ENCODE assay signal across 7 mouse cellular contexts in genomic region chr2:83759216-83759648, GRCm38 (mm10). TPM values are rescaled to one million over a fixed set of nuclear protein-coding genes. Genes with fewer than 3 reads are reported as not detected.
DNase-seq lines count a peak whose midpoint lies in the region; ATAC-seq and TF ChIP-seq lines count a peak whose summit lies in the region.

No protein-coding gene starts in this region.

- H3K4me2 ChIP-seq in embryonic facial prominence, embryonic 14.5 days (ENCODE audit: low read depth, low read length), result no peak overlapping the region; the same call in 1 of the 2 replicates
- H3K4me2 ChIP-seq in neural tube, embryonic 12.5 days (replicated peaks), result peak overlapping the region; percentile 46
- no peak overlapping the region for H3K4me2 ChIP-seq in liver, embryonic 11.5 days

- peak overlapping the region; percentile 11; the same call in 1 of the 2 replicates for H3K9ac ChIP-seq in embryonic facial prominence, embryonic 14.5 days (ENCODE audit: low read depth, low read length)
- peak overlapping the region; percentile 34; the same call in 1 of the 2 replicates for H3K9ac ChIP-seq in neural tube, embryonic 12.5 days
- H3K9ac ChIP-seq in liver, embryonic 11.5 days (ENCODE audit: low read depth, low read length), result no peak overlapping the region

- 14% methylated on average over 11 of the region's 11 CpGs for WGBS in cerebellum, adult 2 months
- WGBS in embryonic facial prominence, embryonic 14.5 days, result 41% methylated on average over 11 of the region's 11 CpGs
- 13% methylated on average over 11 of the region's 11 CpGs for whole genome bisulfite sequencing in neural tube, embryonic 12.5 days
- 74% methylated on average over 11 of the region's 11 CpGs for WGBS in liver, embryonic 11.5 days

- H3K4me3 ChIP-seq in cerebellum, adult 2 months (replicated peaks; ENCODE audit: insufficient read depth, low read depth, low read length), result peak overlapping the region; percentile 45
- H3K4me3 ChIP-seq in embryonic facial prominence, embryonic 14.5 days (ENCODE audit: low read depth, low read length), result no peak overlapping the region
- H3K4me3 ChIP-seq in neural tube, embryonic 12.5 days, result peak overlapping the region; percentile 7; the same call in 1 of the 2 replicates
- no peak overlapping the region for H3K4me3 ChIP-seq in liver, embryonic 11.5 days (ENCODE audit: low read depth, low read length)

- peak; percentile 32 to 49 for DNase-seq in cerebellum, adult 2 months
- DNase-seq in embryonic facial prominence, embryonic 14.5 days (ENCODE audit: low spot score), result no peak
- DNase-seq in kidney, adult 18-20 months, result peak; percentile 71
- no peak for DNase-seq in thymus, postnatal 36 days
- no peak for DNase-seq in liver, embryonic 11.5 days (ENCODE audit: low spot score)
- no peak for DNase-seq in urinary bladder, postnatal 25 days (ENCODE audit: low spot score)

- peak; percentile 70; the same call in 1 of the 2 replicates for ATAC-seq in embryonic facial prominence, embryonic 14.5 days (ENCODE audit: low read depth)
- ATAC-seq in neural tube, embryonic 12.5 days (ENCODE audit: low FRiP score, low read depth), result peak; percentile 92
- no peak for ATAC-seq in liver, embryonic 11.5 days (replicated peaks; ENCODE audit: low FRiP score)

- peaks cover 23% of the 10 kb centered on the region for H3K36me3 ChIP-seq in embryonic facial prominence, embryonic 14.5 days (ENCODE audit: control insufficient read depth, insufficient read depth, low read length)
- H3K36me3 ChIP-seq in neural tube, embryonic 12.5 days, result no peaks in the 10 kb centered on the region; the same call in 1 of the 2 replicates
- peaks cover 3% of the 10 kb centered on the region; the same call in 1 of the 2 replicates for H3K36me3 ChIP-seq in liver, embryonic 11.5 days (ENCODE audit: control insufficient read depth, insufficient read depth, low read length)

- H3K4me1 ChIP-seq in cerebellum, adult 2 months (ENCODE audit: control insufficient read depth, insufficient read depth, low read length), result peaks cover 8% of the 10 kb centered on the region; the same call in 1 of the 2 replicates
- no peaks in the 10 kb centered on the region for H3K4me1 ChIP-seq in embryonic facial prominence, embryonic 14.5 days (ENCODE audit: control insufficient read depth, insufficient read depth, low read length)
- peaks cover 6% of the 10 kb centered on the region for H3K4me1 ChIP-seq in neural tube, embryonic 12.5 days
- no peaks in the 10 kb centered on the region for H3K4me1 ChIP-seq in liver, embryonic 11.5 days (replicated peaks; ENCODE audit: control insufficient read depth, insufficient read depth, low read length)

- no peak for TF ChIP-seq CTCF in cerebellum, adult 2 months (IDR thresholded peaks at IDR 0.05; ENCODE audit: borderline replicate concordance, insufficient read depth, low read depth, low read length)

- no peaks in the 10 kb centered on the region for H3K9me3 ChIP-seq in embryonic facial prominence, embryonic 14.5 days (ENCODE audit: control insufficient read depth, low read length)
- no peaks in the 10 kb centered on the region for H3K9me3 ChIP-seq in neural tube, embryonic 12.5 days
- H3K9me3 ChIP-seq in liver, embryonic 11.5 days (ENCODE audit: control insufficient read depth, low read length), result no peaks in the 10 kb centered on the region

- no peak overlapping the region for H3K27ac ChIP-seq in cerebellum, adult 2 months (ENCODE audit: insufficient read depth, low read length)
- H3K27ac ChIP-seq in embryonic facial prominence, embryonic 14.5 days (replicated peaks; ENCODE audit: low read depth, low read length), result no peak overlapping the region; the same call in 1 of the 2 replicates
- 0 out of 2 replicates have a peak overlapping the region, but pooled peaks have one; percentile 17 for H3K27ac ChIP-seq in neural tube, embryonic 12.5 days
- no peak overlapping the region for H3K27ac ChIP-seq in liver, embryonic 11.5 days (ENCODE audit: low read depth, low read length)

- no peaks in the 10 kb centered on the region for H3K27me3 ChIP-seq in cerebellum, adult 2 months (ENCODE audit: control insufficient read depth, insufficient read depth, low read length)
- no peaks in the 10 kb centered on the region for H3K27me3 ChIP-seq in embryonic facial prominence, embryonic 14.5 days (replicated peaks; ENCODE audit: control insufficient read depth, insufficient read depth, low read length)
- H3K27me3 ChIP-seq in neural tube, embryonic 12.5 days (replicated peaks), result no peaks in the 10 kb centered on the region
- H3K27me3 ChIP-seq in liver, embryonic 11.5 days (replicated peaks; ENCODE audit: control insufficient read depth, insufficient read depth, low read length), result no peaks in the 10 kb centered on the region

- no peak for TF ChIP-seq POLR2A in cerebellum, adult 2 months (IDR thresholded peaks at IDR 0.05; ENCODE audit: borderline replicate concordance, insufficient read depth, low read length)

RNA-seq across cellular contexts. Expression of gene Itgav, which starts 35.0 kb away (rescaled TPM):
- polyA plus RNA-seq in cerebellum, adult 2 months (2012; rRNA removed), result 40.6 and 43.2 TPM in 2 replicates
- 92.5 and 105 TPM in 2 replicates for polyA plus RNA-seq in embryonic facial prominence, embryonic 14.5 days (2014; fragmentation: Nextera tagmentation; extraction: Ambion mirVana)
- polyA plus RNA-seq in neural tube, embryonic 12.5 days (2016; fragmentation: Nextera tagmentation; extraction: Ambion mirVana), result 46.0 and 47.1 TPM in 2 replicates
- polyA plus RNA-seq in liver, embryonic 11.5 days (2014; fragmentation: Nextera tagmentation; extraction: Ambion mirVana), result 34.3 and 38.3 TPM in 2 replicates

RNA-seq across cellular contexts. Expression of gene Fam171b, which starts 53.2 kb away (rescaled TPM):
- polyA plus RNA-seq in cerebellum, adult 2 months (2012; rRNA removed), result 56.8 and 58.5 TPM in 2 replicates
- 21.0 TPM in 2 replicates for polyA plus RNA-seq in embryonic facial prominence, embryonic 14.5 days (2014; fragmentation: Nextera tagmentation; extraction: Ambion mirVana)
- 72.6 and 84.1 TPM in 2 replicates for polyA plus RNA-seq in neural tube, embryonic 12.5 days (2016; fragmentation: Nextera tagmentation; extraction: Ambion mirVana)
- 1.9 and 2.0 TPM in 2 replicates for polyA plus RNA-seq in liver, embryonic 11.5 days (2014; fragmentation: Nextera tagmentation; extraction: Ambion mirVana)

Comparison
In these comparisons a context has a peak if more than half of its experiments do, and no peak if none do; other contexts are left out.
1. DNase-seq: peak in cerebellum, adult 2 months (2 of 2) and kidney, adult 18-20 months (single experiment); none in embryonic facial prominence, embryonic 14.5 days (single experiment), thymus, postnatal 36 days (0 of 2), liver, embryonic 11.5 days (single experiment) and urinary bladder, postnatal 25 days (single experiment).
2. H3K4me3 ChIP-seq: peak in cerebellum, adult 2 months (single experiment) and neural tube, embryonic 12.5 days (single experiment); none in embryonic facial prominence, embryonic 14.5 days (single experiment) and liver, embryonic 11.5 days (single experiment).